Mouse (Mus musculus) liver, embryonic 15.5 days (tissue): ENCODE measurements around the gene Robo3. TPM values are rescaled to one million over a fixed set of nuclear protein-coding genes. Genes with fewer than 3 reads are reported as not detected.
A peak's percentile ranks its signal among the peaks of the same experiment; 100 is the strongest.

Experiments used
- ATAC-seq: fragments of 200-750 bp; cut with Nextera tagmentation; 2 replicates; pipeline ENCODE4 v1.8.0; 2017; ENCODE audit warnings: moderate number of reproducible peaks, mild to moderate bottlenecking, moderate library complexity; ENCODE audit not compliant: insufficient read depth
- H3K27ac ChIP-seq: fragments of 300-500 bp; sonication (generic); replicated peaks from 2 replicates; pipeline ENCODE4 v1.5.1; 2015; ENCODE audit warnings: mild to moderate bottlenecking, inconsistent platforms
- H3K27me3 ChIP-seq: fragments of 300-500 bp; sonication (generic); 2 replicates; pipeline ENCODE4 v1.6.1; 2015; ENCODE audit warnings: mild to moderate bottlenecking, inconsistent platforms
- H3K36me3 ChIP-seq: fragments of 300-500 bp; sonication (generic); replicated peaks from 2 replicates; pipeline ENCODE4 v1.6.1; 2015; ENCODE audit warnings: moderate library complexity, mild to moderate bottlenecking, inconsistent platforms
- H3K4me1 ChIP-seq: fragments of 300-500 bp; sonication (generic); replicated peaks from 2 replicates; pipeline ENCODE4 v1.6.1; 2015; ENCODE audit warnings: inconsistent platforms
- H3K4me2 ChIP-seq: fragments of 300-500 bp; sonication (generic); 2 replicates; pipeline ENCODE4 v1.6.1; 2015; ENCODE audit warnings: moderate library complexity, mild to moderate bottlenecking, inconsistent platforms
- H3K4me3 ChIP-seq: fragments of 300-500 bp; sonication (generic); replicated peaks from 2 replicates; pipeline ENCODE4 v1.5.1; 2015; ENCODE audit warnings: mild to moderate bottlenecking, inconsistent platforms
- H3K9ac ChIP-seq: fragments of 300-500 bp; sonication (generic); 2 replicates; pipeline ENCODE4 v1.6.1; 2015; ENCODE audit warnings: moderate library complexity, mild to moderate bottlenecking, inconsistent platforms
- H3K9me3 ChIP-seq: fragments of 300-500 bp; sonication (generic); replicated peaks from 2 replicates; pipeline ENCODE4 v1.6.1; 2016; ENCODE audit warnings: inconsistent platforms
- WGBS: fragments of 180-500 bp; shearing (Covaris S2); methylation state at CpG from one replicate; pipeline ENCODE4 v1.1.7; 2015; ENCODE audit warnings: mixed read lengths; ENCODE audit not compliant: insufficient replicate concordance; 5-methylcytosine and 5-hydroxymethylcytosine counted together
- polyA plus RNA-seq: library from polyadenylated mRNA; unstranded; fragments of >200 nt; fragmentation: Nextera tagmentation; extraction: Ambion mirVana; gene quantifications from 2 replicates; pipeline ENCODE4 v1.2.1, GENCODE M21; 2015

Robo3 gene
- polyA plus RNA-seq, 1 experiment from 2014 or later = 0.07 TPM

GRCm38 (mm10) chr9:37454991-37455390 lies 21.9 kb upstream of the Robo3 start:
- H3K27me3 ChIP-seq = peaks cover 96% of the 10 kb centered on the region
- ATAC-seq = no peak
- no peak overlapping the region for H3K4me2 ChIP-seq
- WGBS = 1% methylated on average over 3 of the region's 3 CpGs
- no peaks in the 10 kb centered on the region for H3K36me3 ChIP-seq
- no peak overlapping the region for H3K9ac ChIP-seq
- no peak overlapping the region for H3K27ac ChIP-seq
- H3K9me3 ChIP-seq = no peaks in the 10 kb centered on the region
- no peak overlapping the region for H3K4me3 ChIP-seq
- H3K4me1 ChIP-seq = peaks cover 4% of the 10 kb centered on the region

GRCm38 (mm10) chr9:37454011-37454492 lies 21.0 kb upstream of the Robo3 start:
- WGBS = 12% methylated on average over 6 of the region's 6 CpGs
- no peaks in the 10 kb centered on the region for H3K9me3 ChIP-seq
- H3K4me2 ChIP-seq = no peak overlapping the region
- H3K27me3 ChIP-seq = peaks cover 89% of the 10 kb centered on the region
- no peak for ATAC-seq
- no peaks in the 10 kb centered on the region for H3K36me3 ChIP-seq
- no peak overlapping the region for H3K27ac ChIP-seq
- no peak overlapping the region for H3K9ac ChIP-seq
- H3K4me3 ChIP-seq = no peak overlapping the region
- H3K4me1 ChIP-seq = 0 out of 2 replicates have a peak, but pooled peaks cover 4% of the 10 kb centered on the region

- WGBS = 39% methylated on average over 4 of the region's 4 CpGs
- Histone ChIP-seq H3K4me1 (0 out of 2 replicates have a peak, but pooled peaks cover 4% of the 10 kb centered on the region), H3K27me3 (peaks cover 81% of the 10 kb centered on the region), H3K9me3 (no peaks in the 10 kb centered on the region), H3K9ac (no peak overlapping the region), H3K4me3 (no peak overlapping the region), H3K27ac (no peak overlapping the region), H3K36me3 (no peaks in the 10 kb centered on the region), H3K4me2 (no peak overlapping the region)
- no peak for ATAC-seq
These were observed 20.3 kb upstream of the Robo3 start for GRCm38 (mm10) chr9:37453328-37453727.

DNA sequence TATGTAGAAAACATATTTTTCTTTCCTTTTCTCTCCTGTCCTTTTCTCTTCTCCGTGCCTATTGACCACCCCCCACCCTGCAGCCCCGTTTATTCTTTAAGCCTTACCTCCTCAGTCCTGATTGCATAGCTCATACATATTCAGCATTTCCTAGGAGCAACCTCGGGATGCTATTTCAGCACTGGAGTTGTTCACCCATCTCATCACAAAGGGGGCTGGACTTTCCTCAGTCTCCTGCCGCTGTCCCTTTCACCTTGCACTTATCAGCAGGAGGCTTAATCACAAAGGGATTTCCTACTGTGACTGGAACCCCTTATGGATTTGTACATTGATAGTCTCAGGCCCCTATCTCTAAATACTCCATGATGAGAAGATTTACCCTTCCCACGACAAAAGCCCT lies 19.4 kb upstream of the Robo3 start:
- H3K27ac ChIP-seq = no peak overlapping the region
- no peak overlapping the region for H3K4me2 ChIP-seq
- H3K27me3 ChIP-seq = peaks cover 72% of the 10 kb centered on the region

DNA sequence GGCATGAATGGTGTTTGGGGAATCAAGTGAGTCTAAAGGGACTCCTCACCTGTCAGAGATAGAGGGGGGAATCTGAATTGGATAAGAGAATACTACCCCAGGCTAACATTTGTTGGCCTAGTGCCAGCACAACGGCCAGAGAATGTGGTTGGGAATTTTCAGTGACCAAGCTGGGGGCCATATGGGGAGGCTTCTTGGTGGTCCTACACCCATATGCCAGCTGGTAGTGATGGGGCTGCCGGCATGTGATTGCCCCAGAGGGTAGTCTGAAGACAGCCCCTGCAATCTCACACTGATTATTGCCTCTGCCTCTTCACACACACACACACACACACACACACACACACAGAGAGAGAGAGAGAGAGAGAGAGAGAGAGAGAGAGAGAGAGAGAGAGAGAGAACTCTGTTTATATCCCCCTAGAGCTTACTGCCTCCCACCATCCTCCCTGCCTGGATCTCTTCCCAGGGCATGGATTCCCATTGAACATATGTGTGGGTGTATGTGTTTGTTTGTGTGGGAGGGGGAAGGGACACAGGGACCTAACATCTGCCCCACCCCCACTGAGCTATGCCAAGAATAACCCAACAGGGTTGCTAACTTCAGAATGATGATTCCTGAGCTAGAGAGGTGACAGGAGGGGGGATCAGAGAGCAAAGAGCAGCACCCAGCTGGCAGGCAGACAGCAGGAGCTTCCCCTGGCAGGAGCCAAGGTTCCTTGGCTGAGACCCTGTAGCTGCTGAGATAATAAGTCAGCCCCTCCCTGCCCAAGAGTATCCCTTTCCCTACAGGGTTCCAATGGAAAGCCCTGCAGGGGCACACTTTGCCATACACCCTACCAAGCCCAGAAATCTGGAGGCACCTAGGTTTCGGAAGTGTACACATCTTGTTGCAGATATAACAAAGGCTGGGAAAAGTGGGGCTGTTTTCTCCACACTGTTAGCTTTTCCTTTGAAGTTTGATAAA lies 5.0 kb upstream of the Robo3 start:
- Histone ChIP-seq H3K4me2 (no peak overlapping the region), H3K27ac (no peak overlapping the region), H3K27me3 (peaks cover 31% of the 10 kb centered on the region), H3K9ac (no peak overlapping the region), H3K4me3 (no peak overlapping the region), H3K4me1 (no peaks in the 10 kb centered on the region), H3K9me3 (no peaks in the 10 kb centered on the region), H3K36me3 (no peaks in the 10 kb centered on the region)
- 38% methylated on average over 3 of the region's 3 CpGs for WGBS
- no peak for ATAC-seq

More for the DNA sequence above, 19.4 kb upstream of the Robo3 start:
- Histone ChIP-seq H3K36me3 (no peaks in the 10 kb centered on the region), H3K4me1 (0 out of 2 replicates have a peak, but pooled peaks cover 4% of the 10 kb centered on the region), H3K9me3 (no peaks in the 10 kb centered on the region), H3K4me3 (no peak overlapping the region), H3K9ac (no peak overlapping the region)
- ATAC-seq = no peak
- WGBS = under 1% methylated on average over 5 of the region's 5 CpGs

DNA sequence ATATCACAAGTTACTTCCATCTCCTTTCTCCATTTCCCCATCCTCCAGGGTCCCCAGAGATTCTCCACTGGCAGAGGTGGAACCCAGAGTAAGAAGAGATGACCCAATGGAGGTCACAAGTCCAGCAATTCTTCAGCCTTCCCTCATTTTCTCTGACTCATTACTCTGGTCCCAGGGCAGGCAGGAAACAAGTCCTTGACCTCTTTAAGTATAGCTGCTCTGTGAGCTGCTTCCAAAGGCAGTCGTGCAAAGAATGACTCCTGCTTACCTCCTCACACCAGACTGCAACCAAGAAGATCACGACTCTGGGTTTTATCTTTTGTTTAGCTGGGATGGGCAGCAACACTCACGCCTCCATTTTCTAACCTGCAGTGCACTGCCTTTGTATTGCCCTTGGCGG lies 2.6 kb upstream of the Robo3 start:
- ATAC-seq = no peak
- peaks cover 55% of the 10 kb centered on the region for H3K27me3 ChIP-seq
- H3K27ac ChIP-seq = no peak overlapping the region
- no peaks in the 10 kb centered on the region for H3K36me3 ChIP-seq
- no peaks in the 10 kb centered on the region for H3K4me1 ChIP-seq
- 4% methylated on average over 4 of the region's 4 CpGs for WGBS
- no peaks in the 10 kb centered on the region for H3K9me3 ChIP-seq
- no peak overlapping the region for H3K4me3 ChIP-seq
- no peak overlapping the region for H3K4me2 ChIP-seq
- no peak overlapping the region for H3K9ac ChIP-seq

DNA sequence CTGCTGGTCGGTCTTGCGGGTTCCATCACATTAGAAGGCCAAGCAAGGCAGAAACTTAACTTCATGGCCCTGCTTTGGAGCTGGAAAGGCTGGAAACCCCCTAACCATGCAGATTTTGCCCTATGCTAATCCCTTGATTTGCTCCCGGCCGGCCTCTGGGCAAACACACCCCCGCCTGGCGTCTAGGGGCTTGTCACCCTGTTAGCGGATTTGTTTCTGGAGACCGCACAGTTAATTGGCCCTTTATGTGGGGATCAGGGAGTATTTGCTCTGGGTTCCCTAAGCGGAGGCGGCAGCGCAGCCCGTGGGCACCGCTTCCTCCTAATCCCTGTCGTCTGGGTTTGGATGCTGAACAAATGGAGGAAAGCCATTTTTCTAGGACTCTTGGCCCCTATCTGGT lies 1.9 kb upstream of the Robo3 start:
- H3K27ac ChIP-seq = no peak overlapping the region
- no peaks in the 10 kb centered on the region for H3K36me3 ChIP-seq
- no peak overlapping the region for H3K4me2 ChIP-seq
- H3K27me3 ChIP-seq = peaks cover 62% of the 10 kb centered on the region
- H3K9ac ChIP-seq = no peak overlapping the region
- no peak for ATAC-seq
- WGBS = 4% methylated on average over 14 of the region's 14 CpGs
- no peak overlapping the region for H3K4me3 ChIP-seq
- H3K4me1 ChIP-seq = no peaks in the 10 kb centered on the region
- no peaks in the 10 kb centered on the region for H3K9me3 ChIP-seq

DNA sequence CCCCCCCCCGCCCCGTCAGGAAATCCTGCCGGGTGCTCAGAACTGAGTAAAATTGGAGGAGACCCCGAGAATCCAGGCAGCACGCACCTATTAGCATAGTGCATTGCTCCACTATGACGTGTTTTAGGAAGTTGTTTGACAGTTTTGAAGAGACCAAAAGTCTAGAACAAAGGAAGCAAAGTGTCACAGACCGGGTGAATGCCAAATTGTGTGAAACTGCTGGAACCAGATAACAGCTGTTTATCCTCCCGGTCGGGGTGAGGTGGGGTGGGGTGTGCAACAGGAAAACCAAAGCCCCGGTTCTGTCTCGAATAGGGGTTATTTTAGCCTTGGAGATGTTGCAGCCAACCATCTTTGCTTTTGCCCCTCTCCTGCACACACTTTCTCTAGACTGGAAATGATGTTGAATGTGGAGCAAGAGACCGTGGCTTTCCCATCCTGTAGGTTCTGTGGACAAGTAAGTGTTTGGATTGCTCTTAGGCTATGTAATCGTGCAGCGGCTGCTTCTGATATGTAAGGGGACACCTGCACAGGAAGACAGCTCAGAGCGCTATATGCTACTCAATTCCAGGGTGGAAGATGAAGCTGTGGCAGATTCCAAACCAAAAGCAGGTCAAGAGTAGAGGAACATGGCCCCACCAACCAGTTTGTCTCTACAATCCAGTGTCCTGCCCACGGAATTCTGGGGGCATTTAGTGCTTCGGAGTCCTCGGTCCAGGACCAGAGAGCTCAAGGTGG lies 946 bp upstream of the Robo3 start:
- WGBS = 2% methylated on average over 18 of the region's 18 CpGs
- no peak overlapping the region for H3K9ac ChIP-seq
- ATAC-seq = no peak
- no peaks in the 10 kb centered on the region for H3K4me1 ChIP-seq
- H3K36me3 ChIP-seq = no peaks in the 10 kb centered on the region
- H3K4me2 ChIP-seq = no peak overlapping the region
- no peaks in the 10 kb centered on the region for H3K9me3 ChIP-seq
- no peak overlapping the region for H3K4me3 ChIP-seq
- peaks cover 72% of the 10 kb centered on the region for H3K27me3 ChIP-seq
- no peak overlapping the region for H3K27ac ChIP-seq

DNA sequence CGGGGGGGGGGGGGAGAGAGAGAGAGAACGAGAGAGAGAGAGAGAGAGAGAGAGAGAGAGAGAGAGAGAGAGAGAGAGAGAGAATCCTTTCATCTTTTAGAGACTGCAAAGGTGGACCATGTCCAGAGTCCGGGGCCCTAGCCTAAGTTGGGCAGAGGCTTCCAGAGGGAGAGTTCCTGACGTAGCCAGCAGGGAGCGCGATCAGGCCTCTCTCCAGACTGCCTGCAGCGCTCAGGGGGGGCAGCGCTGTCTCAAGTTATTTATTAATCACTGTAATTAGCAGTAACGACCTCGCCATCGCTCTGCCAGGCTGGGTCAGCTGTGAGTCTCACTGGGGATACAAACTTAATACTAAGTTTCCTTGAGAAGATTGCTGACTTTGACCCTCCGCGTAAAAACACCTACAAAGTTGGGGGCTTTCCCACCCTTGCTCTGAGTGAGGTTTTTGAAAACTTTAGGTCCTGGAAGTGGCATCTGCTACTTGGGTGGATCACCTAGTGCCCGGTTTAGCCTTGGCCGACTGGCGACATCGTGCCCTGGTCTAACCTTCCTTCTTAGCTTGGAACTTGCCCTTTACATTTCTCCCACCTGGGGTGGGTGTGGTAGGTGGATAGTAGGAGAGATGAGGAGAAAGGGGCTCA lies 900 bp downstream of the Robo3 start:
- H3K9ac ChIP-seq = no peak overlapping the region
- no peaks in the 10 kb centered on the region for H3K9me3 ChIP-seq
- no peak overlapping the region for H3K27ac ChIP-seq
- ATAC-seq = no peak
- H3K4me3 ChIP-seq = no peak overlapping the region
- H3K4me1 ChIP-seq = no peaks in the 10 kb centered on the region
- peaks cover 89% of the 10 kb centered on the region for H3K27me3 ChIP-seq
- 3% methylated on average over 16 of the region's 17 CpGs for WGBS
- H3K4me2 ChIP-seq = no peak overlapping the region
- H3K36me3 ChIP-seq = no peaks in the 10 kb centered on the region

- ATAC-seq = no peak
- Histone ChIP-seq H3K27me3 (peaks cover 87% of the 10 kb centered on the region), H3K9ac (no peak overlapping the region), H3K36me3 (no peaks in the 10 kb centered on the region), H3K4me3 (no peak overlapping the region), H3K4me1 (no peaks in the 10 kb centered on the region), H3K27ac (no peak overlapping the region), H3K9me3 (no peaks in the 10 kb centered on the region), H3K4me2 (peak overlapping the region; percentile 32; the same call in 1 of the 2 replicates)
- WGBS = 1% methylated on average over 12 of the region's 12 CpGs
These were observed 2.5 kb downstream of the Robo3 start for GRCm38 (mm10) chr9:37430582-37430981.

DNA sequence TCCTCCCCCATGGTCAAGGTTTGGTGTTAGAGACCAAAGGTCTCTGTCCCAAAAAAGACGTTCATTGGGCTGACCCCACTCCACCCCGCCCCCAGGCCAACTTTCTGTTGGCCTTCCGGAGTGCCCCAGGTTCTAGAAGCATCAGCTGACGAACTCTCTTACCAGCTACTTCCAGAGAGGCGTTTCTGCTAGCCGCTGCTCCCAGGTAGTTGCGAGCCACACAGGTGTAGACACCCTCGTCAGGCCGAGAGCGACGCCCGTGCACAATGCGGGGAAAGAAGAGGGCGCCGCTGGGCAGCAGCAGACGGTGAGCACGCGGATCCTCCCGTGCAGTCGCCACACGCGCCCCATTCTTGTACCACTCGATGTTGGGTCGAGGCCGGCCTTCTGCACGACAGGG lies 3.7 kb downstream of the Robo3 start:
- no peaks in the 10 kb centered on the region for H3K36me3 ChIP-seq
- ATAC-seq = no peak
- peaks cover 74% of the 10 kb centered on the region for H3K27me3 ChIP-seq

More for the DNA sequence above, 3.7 kb downstream of the Robo3 start:
- WGBS = 17% methylated on average over 26 of the region's 26 CpGs
- no peaks in the 10 kb centered on the region for H3K9me3 ChIP-seq
- no peak overlapping the region for H3K27ac ChIP-seq
- H3K4me3 ChIP-seq = no peak overlapping the region
- H3K9ac ChIP-seq = no peak overlapping the region
- H3K4me1 ChIP-seq = no peaks in the 10 kb centered on the region
- H3K4me2 ChIP-seq = no peak overlapping the region
